Mouse (Mus musculus) brain, adult 2 months (tissue): ENCODE results near the gene Ifna13.
A peak's percentile ranks its signal among the peaks of the same experiment; 100 is the strongest.

Experiments used
- DNase-seq: peaks from one replicate; pipeline ENCODE4 v3.0.0; 2011; ENCODE audit warnings: low read depth, low spot score

Ifna13 gene

DNA sequence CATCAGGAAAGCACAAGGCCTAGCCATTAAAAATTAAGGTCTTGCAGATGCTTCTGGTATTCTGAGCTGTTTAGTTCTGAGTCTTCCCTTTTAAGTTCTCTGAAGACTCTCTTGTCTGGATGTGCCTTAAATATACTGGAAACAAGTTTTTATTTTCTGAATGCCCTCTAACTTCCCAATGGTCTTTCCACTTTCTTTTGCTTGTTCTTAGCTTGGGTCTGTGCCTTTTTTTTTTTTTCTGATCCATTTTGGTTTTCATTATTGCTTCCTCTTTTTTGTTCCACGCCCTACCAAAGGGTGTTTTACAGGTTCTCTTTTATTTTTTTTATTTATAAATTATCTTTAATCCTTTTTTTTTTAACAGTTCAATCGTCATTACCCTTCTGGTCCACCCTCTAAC, at the start of gene Ifna13:
Gene Ifna13, minus strand, starts transcription at position 101 of the 400 bp plus-strand sequence.
- no peak for DNase-seq

DNA sequence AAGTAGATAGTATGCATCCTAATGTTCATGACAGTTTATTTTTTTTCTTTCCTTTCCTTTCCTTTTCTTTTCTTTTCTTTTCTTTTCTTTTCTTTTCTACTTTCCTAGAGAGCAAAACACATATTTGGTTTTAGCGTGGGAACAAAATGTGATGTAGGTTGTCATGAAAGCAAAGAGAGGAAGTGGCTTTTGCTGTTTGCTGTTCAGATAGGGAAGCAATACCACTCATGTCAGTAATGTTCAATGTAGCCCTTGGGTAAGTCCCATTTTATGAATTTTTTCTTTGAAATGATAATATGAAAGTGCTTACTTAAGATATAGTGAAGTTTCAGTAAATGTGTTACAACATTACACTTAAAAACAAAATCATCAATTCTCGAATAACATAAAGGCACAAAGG, 49.1 kb upstream of the Ifna13 start:
- DNase-seq, result no peak

DNA sequence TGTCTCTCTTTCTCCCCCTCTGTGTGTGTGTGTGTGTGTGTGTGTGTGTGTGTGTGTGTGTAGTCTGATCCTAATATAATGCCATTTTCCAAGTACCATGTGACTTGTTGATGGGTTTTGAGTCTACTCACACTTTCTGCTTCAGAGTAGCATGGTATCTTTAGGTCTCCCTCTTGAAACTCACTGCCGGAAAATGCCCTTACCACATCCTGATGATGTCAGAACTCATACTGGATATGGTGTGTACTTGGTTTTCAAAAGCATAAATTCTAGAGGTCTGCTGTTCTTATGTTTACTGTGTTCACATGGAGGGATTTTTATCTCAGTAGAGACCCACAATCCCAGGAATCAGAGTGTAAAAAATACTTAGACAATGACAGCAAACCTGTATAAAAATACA, 48.3 kb upstream of the Ifna13 start:
- DNase-seq, result no peak

DNA sequence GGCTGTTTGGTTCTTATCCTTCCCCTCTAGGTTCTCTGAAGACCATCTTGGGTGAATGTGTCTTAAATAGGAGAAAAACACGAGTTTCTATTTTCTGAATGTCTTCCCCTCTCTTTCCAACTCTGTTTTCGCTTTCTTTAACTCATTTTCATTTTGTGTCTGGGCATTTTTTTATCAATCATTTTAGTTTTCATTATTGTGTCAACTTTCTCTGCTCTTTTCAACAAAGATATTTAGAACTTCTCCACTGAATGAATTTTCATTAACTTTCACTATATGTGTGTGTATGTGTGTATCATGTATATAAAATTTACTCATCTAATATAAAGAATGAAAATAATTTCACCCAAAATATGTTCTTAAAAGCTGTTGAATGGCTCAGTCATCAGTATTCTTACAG, 47.0 kb upstream of the Ifna13 start, which contains the start of gene Ifnab:
Gene Ifnab, minus strand, starts transcription at position 101 of the 400 bp plus-strand sequence.
- no peak for DNase-seq

DNA sequence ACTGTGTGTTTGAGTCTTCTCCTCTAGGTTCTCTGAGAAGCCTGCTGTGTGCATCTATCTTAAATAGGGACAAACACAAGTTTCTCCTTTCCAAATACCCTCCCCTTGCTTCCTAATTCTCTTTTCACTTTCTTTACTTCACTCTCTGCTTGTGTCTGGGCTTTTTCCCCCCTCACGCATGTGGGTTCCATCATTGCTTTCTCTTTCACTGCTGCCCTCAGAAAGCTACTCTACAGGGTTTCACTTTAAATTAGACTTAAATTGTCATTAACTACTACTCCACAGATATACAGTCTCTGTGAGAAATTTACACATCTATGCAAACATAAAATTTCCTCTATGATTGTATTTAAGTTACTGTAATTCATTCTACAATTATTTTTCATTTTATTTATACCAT, 39.6 kb upstream of the Ifna13 start, which contains the start of gene Ifna2:
Gene Ifna2, minus strand, starts transcription at position 101 of the 400 bp plus-strand sequence.
- no peak for DNase-seq

DNA sequence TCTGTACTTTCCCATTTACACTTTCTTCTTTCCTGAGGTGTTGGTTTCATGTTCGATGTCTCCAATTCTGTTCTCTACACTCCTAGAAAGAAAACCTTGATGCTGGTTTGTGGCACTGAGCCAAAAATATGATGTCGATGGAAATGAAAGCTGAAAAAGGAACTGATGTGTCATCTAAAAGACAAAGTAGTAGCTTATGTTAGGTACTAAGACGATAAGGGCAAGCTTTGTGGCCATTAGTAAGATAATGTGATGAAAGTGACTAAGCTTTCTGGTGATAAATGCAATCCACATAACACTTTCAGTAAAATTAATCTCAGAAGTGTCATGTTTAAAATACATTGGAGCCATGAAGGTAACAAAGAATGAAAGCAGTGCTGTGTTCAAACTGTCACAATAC, 37.1 kb upstream of the Ifna13 start:
- DNase-seq, result no peak

DNA sequence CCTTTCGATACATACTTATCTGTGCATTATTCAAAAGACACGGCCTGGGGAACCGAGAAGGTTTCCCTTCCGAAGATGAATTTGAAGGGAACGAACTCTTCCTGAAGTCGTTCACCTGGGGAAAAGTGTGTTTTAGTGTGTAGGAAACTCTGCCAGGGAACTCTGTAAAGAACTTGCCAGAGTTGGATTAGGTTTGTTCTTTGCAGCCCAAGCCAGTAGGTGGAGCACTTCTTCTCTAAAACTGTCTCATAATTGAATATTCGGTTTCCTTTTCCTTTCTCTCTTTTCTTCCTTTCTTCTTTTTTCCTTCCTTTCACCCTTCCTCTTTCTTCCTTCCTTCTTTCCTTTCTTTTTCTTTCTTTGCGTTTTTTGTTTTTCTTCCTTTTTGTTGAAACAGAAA, 36.1 kb upstream of the Ifna13 start:
- DNase-seq, result peak; percentile 58

DNA sequence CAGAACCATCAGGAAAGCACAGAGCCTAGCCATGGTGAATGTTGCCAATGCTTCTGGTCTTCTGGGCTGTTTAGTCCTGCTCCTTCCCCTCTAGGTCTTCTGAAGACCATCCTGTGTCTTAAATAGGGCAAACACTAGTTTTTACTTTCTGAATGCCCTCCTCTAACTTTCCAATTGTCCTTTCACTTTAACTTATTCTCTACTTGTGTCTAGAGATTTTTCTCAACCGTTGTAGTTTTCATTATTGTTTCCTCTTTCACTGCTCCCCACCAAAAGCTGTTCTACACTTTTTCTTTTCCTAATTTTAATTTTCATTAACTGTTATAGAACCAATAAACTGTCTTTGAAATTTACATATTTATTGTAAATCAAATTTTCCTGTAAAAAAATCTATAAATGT, 32.6 kb upstream of the Ifna13 start, which contains the start of gene Ifna16:
Gene Ifna16, minus strand, starts transcription at position 101 of the 400 bp plus-strand sequence.
- no peak for DNase-seq

DNA sequence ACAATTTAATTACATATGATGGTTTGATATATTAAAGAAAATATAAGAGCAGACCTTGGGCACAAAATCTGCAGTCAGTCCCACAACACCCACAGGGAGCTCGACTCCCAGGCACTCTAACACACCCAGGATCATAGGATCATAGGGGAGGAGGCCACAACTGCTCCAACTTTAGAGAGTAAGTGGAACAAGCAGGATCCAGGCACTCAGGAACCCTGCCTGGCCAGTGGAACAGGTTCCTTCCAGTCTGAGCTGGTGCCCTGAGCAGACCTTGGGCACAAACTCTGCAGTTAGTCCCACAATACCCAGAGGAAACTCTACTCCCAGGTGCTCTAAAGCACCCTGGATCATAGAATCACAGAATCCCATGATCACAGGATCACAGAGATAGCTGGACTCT, 11.2 kb upstream of the Ifna13 start:
- no peak for DNase-seq

DNA sequence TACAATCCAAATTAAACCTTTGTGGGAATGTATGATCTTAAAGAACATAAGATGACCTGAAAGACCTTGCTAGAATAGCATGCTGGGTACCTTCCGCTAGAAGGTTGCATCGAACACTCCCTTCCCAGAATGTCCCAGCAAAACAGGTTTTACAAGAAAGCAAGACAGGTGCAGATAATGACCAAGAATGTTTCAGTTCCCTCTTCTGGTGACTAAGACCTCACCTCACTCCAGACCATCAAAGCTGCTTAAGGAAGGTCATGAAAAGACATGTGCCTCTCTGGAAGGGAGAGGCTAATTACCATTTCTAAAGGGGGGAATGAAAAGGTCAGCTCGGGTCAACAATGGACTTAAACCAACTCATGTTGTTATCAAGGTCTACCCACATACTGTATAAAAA, 9.4 kb upstream of the Ifna13 start:
- DNase-seq, result no peak

DNA sequence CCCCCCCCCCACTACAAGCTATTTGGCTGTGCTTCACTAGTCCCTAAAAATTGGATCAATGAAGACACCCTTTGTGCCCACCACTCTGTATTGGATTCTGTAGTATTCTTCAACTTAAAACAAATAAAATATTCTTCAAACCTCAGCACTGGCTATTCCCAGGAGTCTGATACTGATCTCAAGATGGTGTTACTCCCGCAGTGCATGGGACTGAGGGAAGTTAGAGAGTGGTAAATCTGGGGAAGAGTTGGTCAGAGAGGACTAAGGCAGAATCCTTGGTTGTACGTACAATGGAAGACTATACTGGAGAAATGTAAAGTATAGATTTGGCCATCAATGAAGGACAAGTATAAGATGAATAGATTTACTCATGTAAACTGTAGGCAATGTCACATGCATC, 1.7 kb downstream of the Ifna13 start:
- DNase-seq, result no peak

DNA sequence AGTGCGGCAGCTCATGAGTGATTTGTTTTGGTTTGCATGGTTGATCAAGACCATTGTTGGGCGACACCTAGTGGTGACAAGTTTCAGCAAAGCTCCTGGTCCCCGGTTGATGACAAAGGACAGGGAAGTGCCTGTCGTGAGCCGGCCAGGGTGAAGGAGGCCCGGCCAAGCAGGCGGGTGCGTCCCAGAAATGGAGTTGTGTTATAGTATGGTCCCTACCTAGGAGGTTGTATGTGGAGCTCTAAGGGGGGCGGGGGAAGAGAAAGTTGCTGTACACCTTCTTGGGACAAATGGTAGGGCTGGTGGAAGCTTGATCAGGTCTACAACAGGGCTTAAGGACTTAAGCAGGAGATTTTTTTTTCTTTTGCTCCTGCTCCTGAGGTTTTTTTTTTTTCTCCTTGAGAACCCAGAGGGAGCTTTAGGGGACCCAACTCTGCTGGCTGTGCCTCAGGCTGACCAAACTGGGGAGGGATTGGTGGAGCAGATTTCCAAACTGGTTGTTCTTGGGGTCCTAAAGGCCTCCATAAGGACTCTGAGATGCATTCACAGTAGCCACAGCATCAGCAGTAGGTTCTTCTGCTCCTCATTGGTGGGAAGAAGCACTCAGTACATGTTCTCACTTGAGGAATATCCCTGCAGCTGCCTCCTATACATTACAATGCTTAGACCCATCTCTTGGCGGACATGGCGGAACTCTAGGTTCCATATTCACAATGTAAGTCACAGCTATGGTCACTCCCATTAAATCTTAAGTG, 3.0 kb downstream of the Ifna13 start:
- peak; percentile 100 for DNase-seq

DNA sequence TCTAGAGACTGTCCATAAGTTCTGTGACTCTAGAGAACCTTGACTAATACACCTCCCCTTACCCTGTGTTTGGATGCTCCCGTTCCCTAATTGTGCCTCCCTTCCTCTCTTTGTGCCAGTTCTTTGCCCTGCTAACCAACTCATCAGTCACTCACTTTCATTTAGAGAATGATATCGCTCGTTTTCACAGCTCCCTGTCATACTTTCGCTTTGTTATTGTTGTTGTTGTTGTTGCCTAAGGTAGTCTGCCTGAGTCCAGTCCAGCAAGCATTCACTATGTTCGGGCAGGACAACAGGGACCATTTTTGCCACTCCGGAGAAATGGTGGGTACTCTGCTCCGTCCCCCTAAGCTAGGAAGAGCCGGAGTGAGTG, 3.6 kb downstream of the Ifna13 start:
- no peak for DNase-seq

DNA sequence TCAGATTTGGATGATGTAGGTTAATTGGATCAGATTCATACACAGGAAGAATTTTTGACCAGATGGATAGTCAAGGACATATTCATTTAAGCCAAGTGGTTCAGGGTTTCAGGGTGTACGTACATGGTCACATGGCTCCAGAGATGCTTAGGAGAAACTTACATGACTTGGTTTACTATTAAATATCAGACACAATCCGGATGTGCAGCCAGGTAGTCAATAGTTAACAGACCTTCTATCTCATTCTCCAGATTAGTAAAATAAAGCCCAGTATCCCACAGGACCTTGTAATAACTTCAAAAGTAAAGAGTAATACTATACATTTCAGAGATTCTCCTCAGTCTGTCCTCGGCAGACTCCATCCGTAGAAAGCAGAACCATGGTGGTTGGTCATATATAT, 9.9 kb downstream of the Ifna13 start, which contains the start of gene C87499:
Gene C87499, minus strand, starts transcription at position 101 of the 400 bp plus-strand sequence.
- no peak for DNase-seq

DNA sequence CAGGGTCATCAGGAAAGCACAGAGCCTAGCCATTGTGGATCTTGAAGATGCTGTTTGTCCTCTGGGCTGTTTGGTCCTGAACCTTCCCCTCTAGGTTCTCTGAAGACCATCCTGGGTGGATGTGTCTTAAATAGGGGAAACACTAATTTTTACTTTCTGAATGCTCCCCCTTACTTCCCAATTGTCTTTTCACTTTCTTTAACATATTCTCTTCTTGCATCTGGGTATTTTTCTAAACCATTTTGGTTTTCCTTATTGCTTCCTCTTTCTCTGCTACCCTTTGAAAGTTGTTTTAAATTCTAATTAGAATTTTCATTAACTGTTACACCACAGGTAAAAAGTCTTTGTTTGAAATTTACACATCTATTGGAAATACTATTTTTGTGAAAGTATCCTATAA, 41.0 kb downstream of the Ifna13 start, which contains the start of gene Ifna12:
Gene Ifna12, minus strand, starts transcription at position 101 of the 400 bp plus-strand sequence.
- DNase-seq, result no peak
